Mouse (Mus musculus) cerebellum, adult 2 months (tissue): Measurements from ENCODE around the gene Foxk1. TPM values are rescaled to one million over a fixed set of nuclear protein-coding genes. Genes with fewer than 3 reads are reported as not detected.

Experiments used
- DNase-seq, 2 experiments: peaks; one replicate each; pipeline ENCODE4 v3.0.0; 2021
- H3K27ac ChIP-seq: fragments of 200-500 bp; 2 replicates; pipeline ENCODE4 v1.5.1; 2012; ENCODE audit warnings: low read length, control low read depth, inconsistent platforms; ENCODE audit not compliant: insufficient read depth
- H3K27me3 ChIP-seq: fragments of 200-500 bp; 2 replicates; pipeline ENCODE4 v1.6.1; 2012; ENCODE audit warnings: inconsistent platforms, mild to moderate bottlenecking, low read length, moderate library complexity; ENCODE audit not compliant: control insufficient read depth, insufficient read depth
- H3K4me1 ChIP-seq: fragments of 200-500 bp; 2 replicates; pipeline ENCODE4 v1.6.1; 2011; ENCODE audit warnings: low read length; ENCODE audit not compliant: control insufficient read depth, insufficient read depth
- H3K4me3 ChIP-seq: fragments of 200-500 bp; replicated peaks from 2 replicates; pipeline ENCODE3; 2011; ENCODE audit warnings: mild to moderate bottlenecking, low read depth, low read length, control low read depth; ENCODE audit not compliant: insufficient read depth
- CTCF ChIP-seq: fragments of 200-500 bp; IDR thresholded peaks from 2 replicates; pipeline ENCODE4 v1.5.1; 2011; ENCODE audit warnings: low read depth, mild to moderate bottlenecking, control low read depth, low read length, moderate library complexity, borderline replicate concordance; ENCODE audit not compliant: insufficient read depth
- POLR2A ChIP-seq: fragments of 200-500 bp; IDR thresholded peaks from 2 replicates; pipeline ENCODE4 v1.6.1; 2011; ENCODE audit warnings: low read length, control low read depth, borderline replicate concordance; ENCODE audit not compliant: insufficient read depth
- WGBS: fragments of 180-500 bp; shearing (Covaris S2); methylation state at CpG from one replicate; pipeline ENCODE4 v1.1.7; 2018; 5-methylcytosine and 5-hydroxymethylcytosine counted together
- polyA plus RNA-seq: library from polyadenylated mRNA; depleted of rRNA; stranded (reverse); fragments of >200 nt; gene quantifications from 2 replicates; pipeline ENCODE4 v1.2.3, GENCODE M21; 2012

Gene Foxk1
- polyA plus RNA-seq, 1 experiment = 14.2 TPM

- no peaks in the 10 kb centered on the region for H3K27me3 ChIP-seq
- peak in 1 of 2 experiments; percentile 37 for DNase-seq
- H3K27ac ChIP-seq = peak overlapping the region; percentile 32
- TF ChIP-seq POLR2A (no peak), CTCF (no peak)
- WGBS = 12% methylated on average over 10 of the region's 10 CpGs
- H3K4me3 ChIP-seq = no peak overlapping the region
- H3K4me1 ChIP-seq = peaks cover 21% of the 10 kb centered on the region
These were observed 56.0 kb downstream of the Foxk1 start for GRCm38 (mm10) chr5:142457345-142457744.

DNA sequence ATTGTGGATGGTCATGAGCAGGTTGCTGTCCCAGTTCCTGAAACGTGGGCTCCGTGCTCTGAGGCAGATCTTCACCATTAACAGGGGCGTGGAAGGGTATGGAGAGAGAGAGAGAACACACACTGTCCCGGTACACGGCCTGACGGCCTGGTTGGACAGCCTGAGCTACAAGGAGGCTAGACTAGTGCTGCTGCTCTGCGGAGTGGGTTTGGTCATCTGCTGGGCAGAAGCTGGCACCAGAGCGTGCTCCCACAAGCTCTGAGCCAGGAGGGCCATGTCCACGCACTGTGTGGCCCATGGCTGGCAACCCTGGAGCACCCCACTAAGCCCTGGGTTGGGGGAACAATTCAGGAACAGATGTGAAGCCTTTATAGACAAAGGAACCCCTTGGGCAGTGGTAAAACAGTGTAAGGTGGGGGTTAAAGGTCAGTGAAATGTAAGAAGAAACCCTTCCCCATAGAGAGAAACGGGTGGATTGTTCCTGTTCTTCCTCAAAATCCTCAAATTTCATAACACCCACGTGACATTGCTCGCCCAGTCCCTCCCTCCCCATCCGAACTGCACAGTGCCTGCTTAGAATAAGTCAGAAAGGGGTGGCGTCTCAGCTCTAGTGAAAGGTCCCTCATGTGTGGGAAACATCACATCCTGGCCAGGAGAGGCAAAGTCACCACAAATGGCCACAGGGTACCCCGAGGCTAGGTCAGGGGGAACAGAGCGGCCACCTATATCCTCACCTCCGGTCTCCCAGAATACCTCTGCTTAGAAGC lies 57.7 kb downstream of the Foxk1 start:
- Histone ChIP-seq H3K27me3 (no peaks in the 10 kb centered on the region), H3K4me1 (peaks cover 21% of the 10 kb centered on the region), H3K4me3 (no peak overlapping the region), H3K27ac (no peak overlapping the region)
- DNase-seq = no peak
- WGBS = 72% methylated on average over 17 of the region's 17 CpGs
- no peak for TF ChIP-seq CTCF
- no peak for TF ChIP-seq POLR2A

- Histone ChIP-seq H3K4me3 (no peak overlapping the region), H3K4me1 (peaks cover 22% of the 10 kb centered on the region), H3K27ac (no peak overlapping the region), H3K27me3 (no peaks in the 10 kb centered on the region)
- 39% methylated on average over 5 of the region's 5 CpGs for WGBS
- no peak for DNase-seq
- TF ChIP-seq CTCF (no peak), POLR2A (no peak)
These were observed 58.5 kb downstream of the Foxk1 start for GRCm38 (mm10) chr5:142459834-142460233.

- Histone ChIP-seq H3K27ac (no peak overlapping the region), H3K4me3 (no peak overlapping the region), H3K27me3 (no peaks in the 10 kb centered on the region), H3K4me1 (peaks cover 21% of the 10 kb centered on the region)
- TF ChIP-seq POLR2A = no peak
- TF ChIP-seq CTCF = no peak
- DNase-seq = no peak
- WGBS = 94% methylated on average over 7 of the region's 7 CpGs
These were observed 60.8 kb downstream of the Foxk1 start for GRCm38 (mm10) chr5:142461942-142462640.

GRCm38 (mm10) chr5:142462641-142462948 lies 61.3 kb downstream of the Foxk1 start:
- 100% methylated on average over 2 of the region's 2 CpGs for WGBS
- H3K4me3 ChIP-seq = no peak overlapping the region
- no peaks in the 10 kb centered on the region for H3K27me3 ChIP-seq
- H3K27ac ChIP-seq = 0 out of 2 replicates have a peak overlapping the region, but pooled peaks have one; percentile 74
- TF ChIP-seq POLR2A (no peak), CTCF (no peak)
- DNase-seq = no peak
- peaks cover 16% of the 10 kb centered on the region for H3K4me1 ChIP-seq

DNA sequence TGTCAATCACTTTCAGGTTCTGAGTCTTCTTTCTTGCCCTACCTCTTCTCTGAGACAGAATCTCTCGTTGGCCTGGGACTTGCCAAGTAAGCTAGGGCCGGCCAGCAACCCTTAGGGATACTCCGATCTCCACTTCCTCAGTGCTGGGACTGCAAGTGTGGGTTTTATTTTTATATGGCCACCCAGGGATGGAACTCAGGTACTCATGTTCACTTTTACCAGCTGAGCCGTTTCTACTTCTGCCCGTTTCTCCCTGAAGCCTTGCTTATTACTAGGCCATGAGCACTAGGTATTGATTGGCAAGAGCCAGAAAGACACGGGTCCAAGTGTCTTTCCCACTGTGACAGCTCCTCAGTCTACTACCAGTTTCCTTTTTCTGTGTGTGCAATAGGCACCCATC lies 61.7 kb downstream of the Foxk1 start:
- DNase-seq = no peak
- Histone ChIP-seq H3K4me3 (no peak overlapping the region), H3K4me1 (peaks cover 12% of the 10 kb centered on the region), H3K27ac (peak overlapping the region; percentile 74), H3K27me3 (no peaks in the 10 kb centered on the region)
- 57% methylated on average over 6 of the region's 6 CpGs for WGBS
- TF ChIP-seq CTCF (no peak), POLR2A (no peak)

DNA sequence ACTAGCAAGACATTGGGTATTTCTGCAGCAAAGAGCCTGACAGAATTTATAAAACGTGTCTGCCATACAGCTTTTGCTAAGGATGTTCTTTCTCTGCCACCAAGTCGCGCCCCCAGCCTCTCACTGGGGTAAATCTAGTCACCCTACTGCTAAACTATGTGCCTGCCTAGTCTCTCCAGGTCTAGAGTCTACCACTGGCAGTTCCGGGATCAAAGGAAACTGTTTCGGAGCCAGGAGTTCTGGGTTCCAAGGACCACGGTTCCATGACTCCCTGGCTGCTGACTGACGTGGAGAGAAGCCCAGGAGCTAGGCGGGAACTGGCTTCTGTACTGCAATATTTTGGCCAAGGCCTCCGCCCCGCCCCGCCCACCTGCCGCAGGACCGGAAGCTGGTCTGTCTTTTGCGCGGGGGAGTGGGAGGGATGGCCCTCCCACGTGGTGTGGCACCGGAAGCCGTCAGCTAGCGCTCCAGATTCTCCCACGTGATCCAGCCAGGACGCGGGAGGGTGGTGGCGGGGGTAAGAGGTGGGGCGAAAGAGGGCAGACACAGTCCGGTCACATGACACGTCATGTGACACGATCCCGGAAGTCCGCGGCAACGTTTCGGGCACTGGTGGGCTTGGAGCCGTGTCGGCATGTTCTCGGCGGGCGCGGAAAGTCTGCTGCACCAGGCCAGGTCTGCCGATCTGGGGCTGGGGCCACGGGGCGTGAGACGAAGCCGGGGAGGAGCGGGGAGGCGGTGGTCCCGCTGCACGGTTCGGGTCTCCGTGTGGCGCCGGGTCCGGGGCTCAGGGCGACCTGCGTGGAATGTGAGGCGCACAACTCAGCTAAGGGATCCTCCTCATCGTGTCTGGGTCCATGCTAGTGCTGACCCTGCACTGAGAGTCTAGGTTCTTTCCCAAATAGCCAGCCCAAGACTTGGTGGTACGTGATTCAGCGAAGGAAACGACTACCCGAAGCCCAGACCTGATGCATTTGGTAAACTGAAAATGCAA lies 62.5 kb downstream of the Foxk1 start, which contains the start of gene Ap5z1:
TSS of gene Ap5z1 (plus strand) at position 484 of the 994 bp plus-strand sequence.
- WGBS = under 1% methylated on average over 60 of the region's 60 CpGs
- peak; percentile 91 to 96 for DNase-seq
- Histone ChIP-seq H3K27ac (peak within 1 kb of the TSS; percentile 74), H3K27me3 (no peaks in the 10 kb centered on the region), H3K4me3 (peak within 1 kb of the TSS; percentile 89), H3K4me1 (peaks cover 5% of the 10 kb centered on the region)
- TF ChIP-seq CTCF (no peak), POLR2A (peak; percentile 87)
